Mouse (Mus musculus) forebrain, embryonic 11.5 days (tissue): Measurements from ENCODE around the gene Zfhx3. TPM values are rescaled to one million over a fixed set of nuclear protein-coding genes. Genes with fewer than 3 reads are reported as not detected.

ENCODE experiments used
- ATAC-seq: fragments of 200-750 bp; cut with Nextera tagmentation; replicated peaks from 2 replicates; pipeline ENCODE4 v1.8.0; 2017; ENCODE audit warnings: moderate TSS enrichment; ENCODE audit not compliant: low FRiP score
- DNase-seq: peaks from one replicate; pipeline ENCODE4 v3.0.0-alpha.2; 2017; ENCODE audit warnings: low spot score
- H3K27ac ChIP-seq: fragments of 300-500 bp; sonication (generic); 2 replicates; pipeline ENCODE4 v1.5.1; 2014; ENCODE audit warnings: low read depth, low read length
- H3K27me3 ChIP-seq: fragments of 300-500 bp; sonication (generic); 2 replicates; pipeline ENCODE4 v1.6.1; 2014; ENCODE audit warnings: mild to moderate bottlenecking, low read length, mixed read lengths; ENCODE audit not compliant: control insufficient read depth, insufficient read depth
- H3K36me3 ChIP-seq: fragments of 300-500 bp; sonication (generic); 2 replicates; pipeline ENCODE4 v1.6.1; 2014; ENCODE audit warnings: mild to moderate bottlenecking, low read length, moderate library complexity, mixed read lengths; ENCODE audit not compliant: control insufficient read depth, insufficient read depth
- H3K4me1 ChIP-seq: fragments of 300-500 bp; sonication (generic); replicated peaks from 2 replicates; pipeline ENCODE4 v1.6.1; 2014; ENCODE audit warnings: low read length, mixed read lengths; ENCODE audit not compliant: control insufficient read depth, insufficient read depth
- H3K4me2 ChIP-seq: fragments of 300-500 bp; sonication (generic); 2 replicates; pipeline ENCODE4 v1.6.1; 2014; ENCODE audit warnings: low read depth, mild to moderate bottlenecking, low read length, moderate library complexity, mixed read lengths; ENCODE audit not compliant: severe bottlenecking
- H3K4me3 ChIP-seq: fragments of 300-500 bp; sonication (generic); 2 replicates; pipeline ENCODE4 v1.5.1; 2014; ENCODE audit warnings: low read depth, low read length
- H3K9ac ChIP-seq: fragments of 300-500 bp; sonication (generic); 2 replicates; pipeline ENCODE4 v1.6.1; 2014; ENCODE audit warnings: low read length
- H3K9me3 ChIP-seq: fragments of 300-500 bp; sonication (generic); 2 replicates; pipeline ENCODE4 v1.6.1; 2016; ENCODE audit warnings: low read length, mixed read lengths; ENCODE audit not compliant: control insufficient read depth
- WGBS: fragments of 180-500 bp; shearing (Covaris S2); extraction: QIAGEN DNeasy Blood & Tissue Kit; methylation state at CpG from one replicate; pipeline ENCODE4 v1.1.7; 2014; 5-methylcytosine and 5-hydroxymethylcytosine counted together
- polyA plus RNA-seq: library from polyadenylated mRNA; unstranded; fragments of >200 nt; fragmentation: Nextera tagmentation; extraction: Ambion mirVana; gene quantifications from 2 replicates; pipeline ENCODE4 v1.2.1, GENCODE M21; 2014

Gene Zfhx3
- polyA plus RNA-seq, 1 experiment from 2014 or later, result 22.9 TPM

GRCm38 (mm10) chr8:108764403-108765194 lies 822.2 kb downstream of the Zfhx3 start:
- Histone ChIP-seq H3K4me2 (no peak overlapping the region), H3K4me1 (peaks cover 7% of the 10 kb centered on the region; the same call in 1 of the 2 replicates), H3K9me3 (no peaks in the 10 kb centered on the region), H3K36me3 (no peaks in the 10 kb centered on the region), H3K27ac (no peak overlapping the region), H3K9ac (no peak overlapping the region), H3K27me3 (no peaks in the 10 kb centered on the region), H3K4me3 (no peak overlapping the region)
- DNase-seq (no peak), ATAC-seq (no peak)
- 78% methylated on average over 19 of the region's 19 CpGs for WGBS

- peaks cover 7% of the 10 kb centered on the region; the same call in 1 of the 2 replicates for H3K4me1 ChIP-seq
- ATAC-seq (no peak), DNase-seq (no peak)
- no peak overlapping the region for H3K4me2 ChIP-seq
- H3K9me3 ChIP-seq, result no peaks in the 10 kb centered on the region
- H3K27me3 ChIP-seq, result no peaks in the 10 kb centered on the region
- no peak overlapping the region for H3K27ac ChIP-seq
- 92% methylated on average over 6 of the region's 6 CpGs for WGBS
- H3K36me3 ChIP-seq, result no peaks in the 10 kb centered on the region
- H3K4me3 ChIP-seq, result no peak overlapping the region
- H3K9ac ChIP-seq, result no peak overlapping the region
Measured at GRCm38 (mm10) chr8:108766102-108766501, 823.7 kb downstream of the Zfhx3 start.

GRCm38 (mm10) chr8:108768051-108768450 lies 825.6 kb downstream of the Zfhx3 start:
- Histone ChIP-seq H3K27me3 (no peaks in the 10 kb centered on the region), H3K9me3 (no peaks in the 10 kb centered on the region), H3K4me1 (no peaks in the 10 kb centered on the region), H3K4me2 (no peak overlapping the region), H3K4me3 (no peak overlapping the region), H3K36me3 (no peaks in the 10 kb centered on the region), H3K27ac (no peak overlapping the region), H3K9ac (no peak overlapping the region)
- WGBS, result 93% methylated on average over 7 of the region's 7 CpGs
- ATAC-seq (no peak), DNase-seq (no peak)

GRCm38 (mm10) chr8:108770334-108770733 lies 827.9 kb downstream of the Zfhx3 start:
- ATAC-seq, result no peak
- no peaks in the 10 kb centered on the region for H3K4me1 ChIP-seq
- WGBS, result 94% methylated on average over 4 of the region's 4 CpGs

GRCm38 (mm10) chr8:108773436-108773835 lies 831.0 kb downstream of the Zfhx3 start:
- Histone ChIP-seq H3K4me2 (no peak overlapping the region), H3K27me3 (no peaks in the 10 kb centered on the region), H3K27ac (no peak overlapping the region), H3K4me3 (no peak overlapping the region), H3K9ac (no peak overlapping the region), H3K4me1 (no peaks in the 10 kb centered on the region), H3K9me3 (no peaks in the 10 kb centered on the region), H3K36me3 (no peaks in the 10 kb centered on the region)
- no peak for DNase-seq
- ATAC-seq, result no peak
- 89% methylated on average over 6 of the region's 6 CpGs for WGBS

More at GRCm38 (mm10) chr8:108770334-108770733, 827.9 kb downstream of the Zfhx3 start:
- Histone ChIP-seq H3K4me3 (no peak overlapping the region), H3K27me3 (no peaks in the 10 kb centered on the region), H3K4me2 (no peak overlapping the region), H3K27ac (no peak overlapping the region), H3K36me3 (no peaks in the 10 kb centered on the region), H3K9ac (no peak overlapping the region), H3K9me3 (no peaks in the 10 kb centered on the region)
- DNase-seq, result no peak

- ATAC-seq (no peak), DNase-seq (no peak)
- H3K27me3 ChIP-seq, result no peaks in the 10 kb centered on the region
- no peaks in the 10 kb centered on the region for H3K9me3 ChIP-seq
- no peaks in the 10 kb centered on the region for H3K36me3 ChIP-seq
- no peak overlapping the region for H3K9ac ChIP-seq
- no peak overlapping the region for H3K4me2 ChIP-seq
- WGBS, result 94% methylated on average over 12 of the region's 12 CpGs
- H3K27ac ChIP-seq, result no peak overlapping the region
- H3K4me3 ChIP-seq, result no peak overlapping the region
- H3K4me1 ChIP-seq, result no peaks in the 10 kb centered on the region
Measured at GRCm38 (mm10) chr8:108778063-108778462, 835.6 kb downstream of the Zfhx3 start.

GRCm38 (mm10) chr8:108778551-108778950 lies 836.1 kb downstream of the Zfhx3 start:
- Histone ChIP-seq H3K27ac (no peak overlapping the region), H3K9me3 (no peaks in the 10 kb centered on the region), H3K4me2 (no peak overlapping the region), H3K4me3 (no peak overlapping the region), H3K4me1 (no peaks in the 10 kb centered on the region), H3K36me3 (no peaks in the 10 kb centered on the region), H3K9ac (no peak overlapping the region), H3K27me3 (no peaks in the 10 kb centered on the region)
- 88% methylated on average over 9 of the region's 9 CpGs for whole genome bisulfite sequencing
- ATAC-seq (no peak), DNase-seq (no peak)

GRCm38 (mm10) chr8:108780766-108781165 lies 838.3 kb downstream of the Zfhx3 start:
- ATAC-seq, result no peak
- H3K36me3 ChIP-seq, result no peaks in the 10 kb centered on the region
- no peak overlapping the region for H3K9ac ChIP-seq
- no peak overlapping the region for H3K4me2 ChIP-seq
- no peaks in the 10 kb centered on the region for H3K4me1 ChIP-seq
- H3K4me3 ChIP-seq, result no peak overlapping the region
- H3K27ac ChIP-seq, result no peak overlapping the region
- H3K27me3 ChIP-seq, result 0 out of 2 replicates have a peak, but pooled peaks cover 2% of the 10 kb centered on the region
- DNase-seq, result no peak
- WGBS, result 89% methylated on average over 6 of the region's 6 CpGs
- H3K9me3 ChIP-seq, result no peaks in the 10 kb centered on the region

GRCm38 (mm10) chr8:108781192-108781591 lies 838.7 kb downstream of the Zfhx3 start:
- Histone ChIP-seq H3K9ac (no peak overlapping the region), H3K36me3 (no peaks in the 10 kb centered on the region), H3K27ac (no peak overlapping the region), H3K27me3 (0 out of 2 replicates have a peak, but pooled peaks cover 2% of the 10 kb centered on the region), H3K4me3 (no peak overlapping the region), H3K4me2 (no peak overlapping the region), H3K9me3 (no peaks in the 10 kb centered on the region), H3K4me1 (no peaks in the 10 kb centered on the region)
- ATAC-seq (no peak), DNase-seq (no peak)
- WGBS, result 81% methylated on average over 5 of the region's 5 CpGs
